Mouse (Mus musculus): Measurements from ENCODE around the gene Srrm2.

GRCm38 (mm10) chr17:23823018-23823417 lies 32.7 kb downstream of the Srrm2 start:
- TF ChIP-seq CTCF (IDR thresholded peaks at IDR 0.05; ENCODE audit: control insufficient read depth, insufficient read depth, insufficient read length) = no peak
- TF ChIP-seq MYOD1 (IDR thresholded peaks at IDR 0.05; ENCODE audit: control insufficient read depth, insufficient read length, low read depth) = no peak
